Mouse (Mus musculus): ENCODE data around the gene Cxcl14. TPM values are rescaled to one million over a fixed set of nuclear protein-coding genes. Genes with fewer than 3 reads are reported as not detected.

Cxcl14 gene
- 0.43 and 0.46 TPM in 2 replicates for polyA plus RNA-seq (2012; rRNA removed)

GRCm38 (mm10) chr13:56295943-56296658 lies at the start of gene Cxcl14:
Cxcl14 (minus strand) TSS chr13:56296551.
- no peak for TF ChIP-seq CTCF (IDR thresholded peaks at IDR 0.05; ENCODE audit: extremely low read depth, insufficient read depth, insufficient read length, insufficient replicate concordance)
- TF ChIP-seq POLR2A (IDR thresholded peaks at IDR 0.05; ENCODE audit: low read depth, low read length): no peak
- Histone ChIP-seq H3K36me3 (ENCODE audit: control insufficient read depth, insufficient read depth, low read length) (no peaks in the 10 kb centered on the region), H3K27me3 (ENCODE audit: control insufficient read depth, insufficient read depth, low read length) (peaks cover 9% of the 10 kb centered on the region), H3K4me1 (ENCODE audit: control insufficient read depth, insufficient read depth, insufficient read length) (no peaks in the 10 kb centered on the region), H3K4me3 (ENCODE audit: extremely low read depth, insufficient read depth, insufficient read length) (no peak within 1 kb of the TSS), H3K27ac (ENCODE audit: insufficient read depth, low read length) (no peak within 1 kb of the TSS)
- DNase-seq (ENCODE audit: low read depth in 1 of 2, low spot score in 2 of 2): no peak
- 4% methylated on average over 75 of the region's 76 CpGs for WGBS

GRCm38 (mm10) chr13:56344355-56344754 lies 48.0 kb upstream of the Cxcl14 start:
- Histone ChIP-seq H3K4me1 (ENCODE audit: control insufficient read depth, insufficient read depth, insufficient read length) (no peaks in the 10 kb centered on the region), H3K4me3 (ENCODE audit: extremely low read depth, insufficient read depth, insufficient read length) (no peak overlapping the region), H3K27ac (ENCODE audit: insufficient read depth, low read length) (no peak overlapping the region), H3K27me3 (ENCODE audit: control insufficient read depth, insufficient read depth, low read length) (no peaks in the 10 kb centered on the region), H3K36me3 (ENCODE audit: control insufficient read depth, insufficient read depth, low read length) (no peaks in the 10 kb centered on the region)
- no peak for DNase-seq (ENCODE audit: low read depth in 1 of 2, low spot score in 2 of 2)
- TF ChIP-seq CTCF (IDR thresholded peaks at IDR 0.05; ENCODE audit: extremely low read depth, insufficient read depth, insufficient read length, insufficient replicate concordance): no peak
- no peak for TF ChIP-seq POLR2A (IDR thresholded peaks at IDR 0.05; ENCODE audit: low read depth, low read length)
- WGBS: 88% methylated on average over 12 of the region's 12 CpGs

GRCm38 (mm10) chr13:56342491-56342890 lies 46.1 kb upstream of the Cxcl14 start:
- H3K4me1 ChIP-seq (ENCODE audit: control insufficient read depth, insufficient read depth, insufficient read length): no peaks in the 10 kb centered on the region
- H3K4me3 ChIP-seq (ENCODE audit: extremely low read depth, insufficient read depth, insufficient read length): no peak overlapping the region
- H3K27ac ChIP-seq (ENCODE audit: insufficient read depth, low read length): no peak overlapping the region
- TF ChIP-seq POLR2A (IDR thresholded peaks at IDR 0.05; ENCODE audit: low read depth, low read length): no peak
- no peak for TF ChIP-seq CTCF (IDR thresholded peaks at IDR 0.05; ENCODE audit: extremely low read depth, insufficient read depth, insufficient read length, insufficient replicate concordance)
- H3K36me3 ChIP-seq (ENCODE audit: control insufficient read depth, insufficient read depth, low read length): no peaks in the 10 kb centered on the region
- DNase-seq (ENCODE audit: low read depth in 1 of 2, low spot score in 2 of 2): no peak
- WGBS: 84% methylated on average over 10 of the region's 10 CpGs
- H3K27me3 ChIP-seq (ENCODE audit: control insufficient read depth, insufficient read depth, low read length): no peaks in the 10 kb centered on the region

GRCm38 (mm10) chr13:56340513-56340912 lies 44.2 kb upstream of the Cxcl14 start:
- Histone ChIP-seq H3K36me3 (ENCODE audit: control insufficient read depth, insufficient read depth, low read length) (no peaks in the 10 kb centered on the region), H3K4me1 (ENCODE audit: control insufficient read depth, insufficient read depth, insufficient read length) (no peaks in the 10 kb centered on the region), H3K27ac (ENCODE audit: insufficient read depth, low read length) (no peak overlapping the region), H3K4me3 (ENCODE audit: extremely low read depth, insufficient read depth, insufficient read length) (no peak overlapping the region), H3K27me3 (ENCODE audit: control insufficient read depth, insufficient read depth, low read length) (no peaks in the 10 kb centered on the region)
- 90% methylated on average over 13 of the region's 13 CpGs for WGBS
- no peak for DNase-seq (ENCODE audit: low read depth in 1 of 2, low spot score in 2 of 2)
- TF ChIP-seq CTCF (IDR thresholded peaks at IDR 0.05; ENCODE audit: extremely low read depth, insufficient read depth, insufficient read length, insufficient replicate concordance) (no peak), POLR2A (IDR thresholded peaks at IDR 0.05; ENCODE audit: low read depth, low read length) (no peak)

GRCm38 (mm10) chr13:56339816-56340215 lies 43.5 kb upstream of the Cxcl14 start:
- Histone ChIP-seq H3K27ac (ENCODE audit: insufficient read depth, low read length) (no peak overlapping the region), H3K4me1 (ENCODE audit: control insufficient read depth, insufficient read depth, insufficient read length) (no peaks in the 10 kb centered on the region), H3K36me3 (ENCODE audit: control insufficient read depth, insufficient read depth, low read length) (no peaks in the 10 kb centered on the region), H3K4me3 (ENCODE audit: extremely low read depth, insufficient read depth, insufficient read length) (no peak overlapping the region), H3K27me3 (ENCODE audit: control insufficient read depth, insufficient read depth, low read length) (no peaks in the 10 kb centered on the region)
- DNase-seq (ENCODE audit: low read depth in 1 of 2, low spot score in 2 of 2): no peak
- 86% methylated on average over 8 of the region's 8 CpGs for WGBS
- TF ChIP-seq CTCF (IDR thresholded peaks at IDR 0.05; ENCODE audit: extremely low read depth, insufficient read depth, insufficient read length, insufficient replicate concordance) (no peak), POLR2A (IDR thresholded peaks at IDR 0.05; ENCODE audit: low read depth, low read length) (no peak)

- Histone ChIP-seq H3K36me3 (ENCODE audit: control insufficient read depth, insufficient read depth, low read length) (no peaks in the 10 kb centered on the region), H3K4me3 (ENCODE audit: extremely low read depth, insufficient read depth, insufficient read length) (no peak overlapping the region), H3K27me3 (ENCODE audit: control insufficient read depth, insufficient read depth, low read length) (no peaks in the 10 kb centered on the region), H3K4me1 (ENCODE audit: control insufficient read depth, insufficient read depth, insufficient read length) (no peaks in the 10 kb centered on the region), H3K27ac (ENCODE audit: insufficient read depth, low read length) (no peak overlapping the region)
- 73% methylated on average over 8 of the region's 8 CpGs for WGBS
- DNase-seq (ENCODE audit: low read depth in 1 of 2, low spot score in 2 of 2): no peak
- no peak for TF ChIP-seq CTCF (IDR thresholded peaks at IDR 0.05; ENCODE audit: extremely low read depth, insufficient read depth, insufficient read length, insufficient replicate concordance)
- TF ChIP-seq POLR2A (IDR thresholded peaks at IDR 0.05; ENCODE audit: low read depth, low read length): no peak
These were observed 40.6 kb upstream of the Cxcl14 start for GRCm38 (mm10) chr13:56336982-56337381.

Measured in spleen, adult 2 months (tissue).